Mouse (Mus musculus) adrenal gland, postnatal 25 days (tissue): Measurements from ENCODE around the gene Lingo1. TPM values are rescaled to one million over a fixed set of nuclear protein-coding genes. Genes with fewer than 3 reads are reported as not detected.

Experiments
- DNase-seq: peaks from one replicate; pipeline ENCODE4 v3.0.0; 2021; ENCODE audit warnings: mixed read lengths
- total RNA-seq: library from RNA; stranded (reverse); gene quantifications from 2 replicates; pipeline ENCODE4 v1.2.3, GENCODE M21; 2021

Lingo1 gene
- total RNA-seq, 1 experiment from 2014 or later = 1.1 TPM

- DNase-seq = no peak
Measured at GRCm38 (mm10) chr9:56600655-56601054, 195.6 kb downstream of the Lingo1 start.

DNA sequence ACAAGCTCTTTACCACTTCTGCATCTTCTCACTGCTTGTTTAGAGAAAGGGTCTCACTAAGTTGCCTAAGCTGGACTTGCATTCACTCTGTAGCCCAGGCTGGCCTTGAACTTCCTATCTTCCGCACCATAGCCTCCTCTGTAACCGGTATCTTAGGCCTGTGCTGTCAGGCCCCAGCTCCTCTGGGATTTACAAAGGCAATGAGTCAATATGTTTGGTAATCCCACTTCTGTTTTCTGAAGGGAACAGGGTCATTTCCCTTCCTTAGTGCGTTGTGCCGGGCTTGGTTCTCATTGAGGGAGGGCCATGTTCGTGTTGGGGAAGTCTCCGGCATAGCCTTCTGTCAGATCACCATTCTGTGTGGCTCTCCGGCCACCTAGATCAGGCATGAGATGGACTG lies 203.6 kb downstream of the Lingo1 start:
- no peak for DNase-seq

DNA sequence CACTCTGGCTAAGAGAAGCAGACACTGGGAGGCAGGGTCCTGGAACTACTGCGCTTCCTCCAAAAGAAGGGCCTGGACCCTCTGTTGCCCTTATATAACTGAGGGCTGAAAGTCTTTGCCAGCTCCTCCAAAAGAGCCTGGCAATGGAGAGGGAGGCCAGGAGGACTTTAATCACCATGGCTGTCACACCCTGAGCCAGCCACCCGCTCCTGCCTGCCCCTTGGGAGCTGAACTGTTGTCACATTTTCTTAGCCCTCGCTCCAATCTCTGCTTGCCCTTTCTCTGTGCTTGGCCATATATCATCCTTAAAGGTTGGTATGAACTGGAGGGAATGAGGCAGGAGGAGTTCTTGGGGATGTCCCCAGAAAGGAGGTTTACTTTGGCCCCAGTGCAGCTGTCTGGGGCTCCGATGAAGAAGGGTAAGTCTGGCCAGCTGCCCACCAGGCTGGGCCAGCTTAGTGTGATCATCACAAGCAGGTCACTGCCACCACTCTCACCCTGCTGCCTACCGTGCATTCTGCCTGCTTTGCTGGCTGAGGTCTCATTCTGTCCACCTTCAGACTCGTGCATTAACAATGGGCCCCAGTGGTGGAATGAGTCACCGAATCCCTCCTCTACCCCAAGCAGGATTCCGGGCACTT lies 204.9 kb downstream of the Lingo1 start:
- no peak for DNase-seq

DNA sequence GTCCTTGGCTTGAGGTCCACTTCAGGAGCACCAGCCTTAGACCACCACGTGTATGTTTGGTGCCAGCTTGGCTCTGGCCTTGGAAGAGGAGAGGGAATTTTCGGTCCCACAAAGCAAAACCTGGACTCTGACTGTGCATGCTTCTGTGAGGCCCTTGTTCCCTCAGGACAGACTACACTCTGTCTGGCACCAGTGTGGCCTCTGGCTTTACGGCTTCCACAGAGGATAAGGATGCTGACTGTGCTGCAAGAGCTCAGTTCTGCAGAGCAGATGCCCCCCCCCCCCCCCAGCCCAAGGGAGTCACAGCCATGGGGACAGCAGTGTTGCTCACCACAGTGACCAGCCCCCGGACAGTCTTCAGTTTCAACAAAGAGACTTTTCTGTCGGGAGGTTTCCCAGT lies 206.5 kb downstream of the Lingo1 start:
- DNase-seq = no peak

- DNase-seq = no peak
Measured at GRCm38 (mm10) chr9:56584043-56584424, 212.2 kb downstream of the Lingo1 start.

DNA sequence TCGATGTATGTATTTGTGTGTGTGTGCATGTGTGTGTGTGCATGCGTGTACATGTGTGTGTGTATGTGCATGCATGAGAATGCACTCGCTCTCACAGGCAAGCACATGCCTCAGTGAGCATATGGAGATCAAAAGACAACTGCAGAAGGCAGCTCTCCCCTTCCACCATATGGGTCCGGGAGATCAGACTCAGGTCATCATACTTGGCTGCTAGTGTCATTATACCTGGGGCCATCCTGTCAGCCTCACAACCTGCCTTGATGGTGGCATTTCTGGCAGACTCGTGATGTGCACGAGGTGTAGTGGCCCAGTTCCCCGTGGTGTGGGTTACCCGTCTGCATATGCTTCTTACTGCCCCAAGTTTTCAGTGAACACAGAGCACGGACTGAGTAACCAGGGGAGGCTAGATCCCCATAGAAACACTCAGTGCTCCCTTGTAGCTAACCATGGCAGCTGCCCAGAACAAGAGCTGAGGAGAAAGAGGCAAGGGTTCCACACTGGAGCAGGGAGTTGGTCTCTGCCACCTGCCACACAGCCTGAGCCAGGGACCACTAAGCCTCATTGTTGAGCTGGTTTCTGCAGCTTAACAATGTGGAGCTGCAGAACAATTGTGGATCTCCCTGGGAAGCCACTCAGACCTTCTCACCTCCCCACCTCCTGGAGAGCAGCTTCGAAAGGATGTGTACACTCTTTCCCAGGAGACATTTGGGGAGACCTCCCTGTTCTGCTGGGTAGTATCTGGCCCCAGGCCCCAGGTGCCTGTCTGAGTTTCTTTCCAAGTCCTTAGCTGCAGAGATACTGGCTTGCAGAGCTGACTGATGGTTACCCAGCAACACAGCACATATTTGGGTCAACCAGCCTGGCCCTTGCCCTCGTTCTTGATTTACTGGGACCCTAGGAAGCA lies 212.9 kb downstream of the Lingo1 start:
- DNase-seq = no peak

DNA sequence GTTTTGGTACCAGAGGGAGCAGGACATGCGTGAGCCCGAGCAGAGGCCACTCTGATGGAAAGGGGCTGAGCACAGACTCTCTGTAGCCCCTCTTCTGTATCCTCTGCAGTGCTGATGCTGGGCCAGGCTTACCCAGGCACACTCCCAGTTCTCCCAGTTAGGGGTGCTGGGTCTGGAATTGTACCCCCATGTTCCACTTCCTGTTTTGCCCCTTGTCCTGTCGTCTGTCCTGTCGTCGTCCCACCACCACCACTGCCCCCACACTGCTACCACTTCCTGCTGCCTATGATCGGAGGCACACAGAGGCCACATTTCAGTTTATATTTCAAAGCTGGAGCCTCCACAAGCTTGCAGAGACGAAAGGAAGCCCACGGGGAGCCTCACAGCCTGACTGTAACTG lies 213.6 kb downstream of the Lingo1 start:
- no peak for DNase-seq

DNA sequence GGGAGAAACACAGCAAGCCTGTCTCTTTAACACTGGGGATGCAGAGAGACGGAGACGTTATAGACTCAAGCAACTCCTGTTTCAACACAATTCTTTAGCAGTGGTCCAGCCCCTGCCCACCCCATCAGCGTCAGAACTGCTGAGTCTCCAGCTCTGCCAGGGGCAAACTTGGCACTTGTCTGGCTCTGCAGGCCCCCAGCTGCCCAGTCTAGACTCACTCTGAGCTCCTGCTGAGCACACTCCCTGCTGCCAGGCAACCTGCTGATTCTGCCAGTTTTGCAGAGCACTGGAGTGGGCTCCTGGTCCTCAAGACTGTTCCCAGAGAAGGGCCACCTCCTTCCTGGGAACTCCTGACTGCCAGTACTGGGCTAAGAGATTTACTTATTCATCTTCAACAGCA lies 214.6 kb downstream of the Lingo1 start:
- no peak for DNase-seq

DNA sequence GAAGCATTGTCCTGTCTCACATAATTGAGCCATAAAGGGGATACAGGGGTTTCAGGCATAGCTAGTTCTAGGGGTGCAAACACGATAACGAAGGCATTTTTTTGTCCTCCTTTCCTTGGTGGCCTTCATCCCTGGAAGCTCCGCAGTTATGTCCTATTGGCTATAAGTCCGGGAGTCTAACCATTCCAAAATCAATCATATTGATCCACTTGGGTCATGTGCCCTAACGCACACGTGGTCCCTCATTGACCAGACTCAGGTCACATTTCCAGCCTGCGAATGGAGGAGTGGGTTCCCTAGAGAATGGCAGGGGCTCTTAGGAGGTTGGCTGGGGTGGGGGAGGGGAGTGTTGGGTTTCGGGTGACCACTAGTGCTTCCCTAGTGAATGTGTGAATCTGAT lies 215.3 kb downstream of the Lingo1 start:
- no peak for DNase-seq

- no peak for DNase-seq
Measured at GRCm38 (mm10) chr9:56580101-56580500, 216.2 kb downstream of the Lingo1 start.

- no peak for DNase-seq
Measured at GRCm38 (mm10) chr9:56577405-56577804, 218.9 kb downstream of the Lingo1 start.

GRCm38 (mm10) chr9:56572534-56573479 lies 223.5 kb downstream of the Lingo1 start:
- no peak for DNase-seq

Other genes with a start within 250 kb of the Lingo1 start
- gene Odf3l1, start 68.2 kb upstream of the Lingo1 start, total RNA-seq = 1.6 and 1.8 TPM in 2 replicates
- gene Cspg4, start 68.6 kb upstream of the Lingo1 start, total RNA-seq = 10.0 and 10.4 TPM in 2 replicates
- 28.6 and 35.1 TPM in 2 replicates for gene Snx33, start 131.9 kb upstream of the Lingo1 start, total RNA-seq
- gene Imp3, start 141.0 kb upstream of the Lingo1 start, total RNA-seq = 87.0 and 105 TPM in 2 replicates
- 15.0 and 16.4 TPM in 2 replicates for gene Snupn, start 154.4 kb upstream of the Lingo1 start, total RNA-seq
- 46.9 and 60.9 TPM in 2 replicates for gene Ptpn9, start 198.5 kb upstream of the Lingo1 start, total RNA-seq